Mouse (Mus musculus) macrophage (primary cell): ENCODE results near the gene Msx2. TPM values are rescaled to one million over a fixed set of nuclear protein-coding genes. Genes with fewer than 3 reads are reported as not detected.

Experiments used
- polyA plus RNA-seq: library from polyadenylated mRNA; stranded (reverse); fragments of 250-400 nt; gene quantifications from 3 replicates; pipeline ENCODE4 v1.2.4, GENCODE M21; 2018; ENCODE audit warnings: inconsistent platforms

The Msx2 gene
- polyA plus RNA-seq, 1 experiment from 2014 or later: not detected

Other genes with a start within 250 kb of the Msx2 start
- gene Ror2, start 186.9 kb downstream of the Msx2 start, polyA plus RNA-seq: not detected in 3 replicates
- 25.7 to 41.2 TPM (median 35.1 TPM) in 3 replicates for gene Sptlc1, start 95.7 kb downstream of the Msx2 start, polyA plus RNA-seq